Mouse (Mus musculus) bone marrow macrophage, adult 2 months (primary cell): ENCODE measurements around the gene Rom1.

Experiments
- CTCF ChIP-seq: IDR thresholded peaks from 2 replicates; pipeline ENCODE4 v1.5.1; 2012; ENCODE audit warnings: low read depth, mild to moderate bottlenecking, low read length, moderate library complexity
- POLR2A ChIP-seq: IDR thresholded peaks from 2 replicates; pipeline ENCODE4 v1.6.1; 2012; ENCODE audit warnings: mild to moderate bottlenecking, low read depth, low read length, borderline replicate concordance

GRCm38 (mm10) chr19:8966198-8966589, 37.0 kb upstream of the Rom1 start:
- TF ChIP-seq POLR2A (no peak), CTCF (no peak)
